Mouse (Mus musculus): ENCODE data around the gene Kif3b.
"Not testable (repeated sequence)": the region's sequence is repeated elsewhere in the genome, so short reads cannot be mapped to it uniquely, and the experiment has no call there.

The Kif3b gene

GRCm38 (mm10) chr2:153290938-153291928 is at the start of gene Kif3b:
Kif3b (plus strand) TSS chr2:153291413.
- DNase-seq (ENCODE audit: low spot score), result peak; percentile 54

GRCm38 (mm10) chr2:153242156-153242555 is 49.1 kb upstream of the Kif3b start:
- no peak for DNase-seq (ENCODE audit: low spot score)

- no peak for DNase-seq (ENCODE audit: low spot score)
These were observed 41.5 kb upstream of the Kif3b start for GRCm38 (mm10) chr2:153249751-153250150.

- no peak for DNase-seq (ENCODE audit: low spot score)
These were observed 34.6 kb upstream of the Kif3b start for GRCm38 (mm10) chr2:153256604-153257003.

- DNase-seq (ENCODE audit: low spot score), result no peak
These were observed 32.0 kb upstream of the Kif3b start for GRCm38 (mm10) chr2:153259030-153259863.

GRCm38 (mm10) chr2:153259864-153260674 is 31.1 kb upstream of the Kif3b start:
- no peak for DNase-seq (ENCODE audit: low spot score)

GRCm38 (mm10) chr2:153263053-153263452 is 28.2 kb upstream of the Kif3b start:
- DNase-seq (ENCODE audit: low spot score), result no peak

GRCm38 (mm10) chr2:153267331-153267730 is 23.9 kb upstream of the Kif3b start:
- no peak for DNase-seq (ENCODE audit: low spot score)

- DNase-seq (ENCODE audit: low spot score), result not testable (repeated sequence)
These were observed 20.8 kb upstream of the Kif3b start for GRCm38 (mm10) chr2:153270231-153270915.

- DNase-seq (ENCODE audit: low spot score), result not testable (repeated sequence)
These were observed 16.9 kb upstream of the Kif3b start for GRCm38 (mm10) chr2:153274200-153274918.

- DNase-seq (ENCODE audit: low spot score), result no peak
These were observed 16.3 kb upstream of the Kif3b start for GRCm38 (mm10) chr2:153274919-153275247.

- DNase-seq (ENCODE audit: low spot score), result not testable (repeated sequence)
These were observed 15.6 kb upstream of the Kif3b start for GRCm38 (mm10) chr2:153275577-153275976.

GRCm38 (mm10) chr2:153276440-153276839 is 14.8 kb upstream of the Kif3b start:
- no peak for DNase-seq (ENCODE audit: low spot score)

- DNase-seq (ENCODE audit: low spot score), result not testable (repeated sequence)
These were observed 14.4 kb upstream of the Kif3b start for GRCm38 (mm10) chr2:153276846-153277245.

- DNase-seq (ENCODE audit: low spot score), result no peak
These were observed 12.9 kb upstream of the Kif3b start for GRCm38 (mm10) chr2:153278357-153278756.

GRCm38 (mm10) chr2:153283919-153284318 is 7.3 kb upstream of the Kif3b start:
- DNase-seq (ENCODE audit: low spot score), result no peak

GRCm38 (mm10) chr2:153286524-153286923 is 4.7 kb upstream of the Kif3b start:
- no peak for DNase-seq (ENCODE audit: low spot score)

GRCm38 (mm10) chr2:153287835-153288234 is 3.4 kb upstream of the Kif3b start:
- DNase-seq (ENCODE audit: low spot score), result no peak

- no peak for DNase-seq (ENCODE audit: low spot score)
These were observed 1.2 kb downstream of the Kif3b start for GRCm38 (mm10) chr2:153292305-153292861.

GRCm38 (mm10) chr2:153295196-153295595 is 4.0 kb downstream of the Kif3b start:
- no peak for DNase-seq (ENCODE audit: low spot score)
